Mouse (Mus musculus): ENCODE measurements around the gene Uvrag. TPM values are rescaled to one million over a fixed set of nuclear protein-coding genes. Genes with fewer than 3 reads are reported as not detected.
A peak's percentile ranks its signal among the peaks of the same experiment; 100 is the strongest.

Gene Uvrag
- polyA plus RNA-seq, 1 experiment from 2014 or later: 22.4 TPM

DNA sequence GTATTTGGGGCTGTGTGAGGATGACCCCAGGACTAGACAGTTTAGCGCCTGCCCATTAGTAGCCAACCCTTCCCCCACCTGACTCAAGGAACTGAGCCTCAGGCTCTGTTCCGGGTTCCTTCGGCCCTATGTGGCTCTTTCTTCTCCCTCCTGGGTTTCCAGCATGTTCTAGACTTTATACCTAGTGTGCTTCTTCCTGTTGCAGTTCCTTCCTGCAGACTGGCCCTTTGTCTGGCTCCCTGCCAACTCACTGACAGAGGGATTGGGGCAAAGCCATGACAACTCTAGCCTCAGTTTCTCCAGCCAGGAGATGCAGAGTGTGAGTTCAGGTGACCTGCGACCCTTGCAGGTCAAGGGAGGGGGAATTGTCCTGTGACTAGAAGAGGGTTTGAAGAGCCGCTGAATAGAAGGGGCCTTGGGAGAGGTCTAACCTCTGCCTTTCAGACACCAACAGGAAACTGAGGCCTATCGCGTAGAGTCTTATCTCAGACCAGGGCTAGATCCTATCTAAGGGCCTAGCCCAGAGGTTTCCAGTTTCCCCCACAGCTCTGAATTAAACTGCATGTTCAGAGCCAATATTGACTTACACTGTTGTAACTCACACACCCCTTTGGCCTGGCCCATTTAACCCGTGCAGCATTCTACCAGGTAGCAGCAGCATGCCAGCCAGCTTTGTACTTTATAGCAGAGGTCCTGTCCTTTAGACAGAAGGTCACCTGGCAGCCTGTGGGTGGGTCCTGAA lies 291.9 kb downstream of the Uvrag start:
- H3K4me3 ChIP-seq (ENCODE audit: low read length): no peak overlapping the region
- ATAC-seq (ENCODE audit: low read depth): peak; percentile 34; the same call in 1 of the 2 replicates
- peaks cover 6% of the 10 kb centered on the region; the same call in 1 of the 2 replicates for H3K36me3 ChIP-seq (ENCODE audit: control insufficient read depth, insufficient read depth, low read length)
- no peaks in the 10 kb centered on the region for H3K9me3 ChIP-seq (ENCODE audit: control insufficient read depth, low read length)
- 65% methylated on average over 8 of the region's 8 CpGs for WGBS
- peaks cover 27% of the 10 kb centered on the region for H3K4me1 ChIP-seq (replicated peaks; ENCODE audit: control insufficient read depth, insufficient read depth, low read length)
- no peaks in the 10 kb centered on the region for H3K27me3 ChIP-seq (ENCODE audit: control insufficient read depth, insufficient read depth, low read depth, low read length)
- H3K27ac ChIP-seq (ENCODE audit: low read length): no peak overlapping the region
- H3K9ac ChIP-seq (ENCODE audit: low read length): no peak overlapping the region
- no peak overlapping the region for H3K4me2 ChIP-seq (ENCODE audit: low read depth, low read length)

DNA sequence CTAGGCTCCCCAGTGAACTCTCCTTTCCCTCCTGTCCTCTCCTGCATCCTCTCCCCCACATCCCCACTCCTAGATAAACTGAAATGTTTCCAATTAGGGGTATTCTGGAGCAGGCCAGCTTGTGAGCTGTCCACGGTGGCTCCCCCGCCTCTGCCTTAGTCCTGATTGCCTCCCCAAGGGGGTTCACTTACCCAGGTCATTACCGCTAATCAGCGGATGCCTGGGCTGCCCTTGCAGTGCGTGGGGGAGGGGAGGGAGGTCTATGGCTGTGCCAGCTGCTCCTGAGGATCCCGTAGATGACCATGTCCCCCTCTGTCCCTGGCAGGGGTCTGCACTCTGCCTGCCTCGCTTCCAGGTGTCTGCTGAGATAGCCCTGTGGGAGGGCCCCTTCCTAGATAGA lies 297.3 kb downstream of the Uvrag start:
- no peak for ATAC-seq (ENCODE audit: low read depth)
- WGBS: 50% methylated on average over 7 of the region's 7 CpGs
- H3K9me3 ChIP-seq (ENCODE audit: control insufficient read depth, low read length): no peaks in the 10 kb centered on the region
- H3K4me3 ChIP-seq (ENCODE audit: low read length): no peak overlapping the region
- H3K27me3 ChIP-seq (ENCODE audit: control insufficient read depth, insufficient read depth, low read depth, low read length): peaks cover 6% of the 10 kb centered on the region
- H3K4me1 ChIP-seq (replicated peaks; ENCODE audit: control insufficient read depth, insufficient read depth, low read length): peaks cover 25% of the 10 kb centered on the region
- H3K36me3 ChIP-seq (ENCODE audit: control insufficient read depth, insufficient read depth, low read length): no peaks in the 10 kb centered on the region; the same call in 1 of the 2 replicates
- no peak overlapping the region for H3K27ac ChIP-seq (ENCODE audit: low read length)
- no peak overlapping the region for H3K4me2 ChIP-seq (ENCODE audit: low read depth, low read length)
- H3K9ac ChIP-seq (ENCODE audit: low read length): no peak overlapping the region

- no peaks in the 10 kb centered on the region for H3K9me3 ChIP-seq (ENCODE audit: control insufficient read depth, low read length)
- no peak overlapping the region for H3K9ac ChIP-seq (ENCODE audit: low read length)
- peaks cover 30% of the 10 kb centered on the region for H3K4me1 ChIP-seq (replicated peaks; ENCODE audit: control insufficient read depth, insufficient read depth, low read length)
- H3K36me3 ChIP-seq (ENCODE audit: control insufficient read depth, insufficient read depth, low read length): no peaks in the 10 kb centered on the region; the same call in 1 of the 2 replicates
- H3K4me3 ChIP-seq (ENCODE audit: low read length): no peak overlapping the region
- H3K4me2 ChIP-seq (ENCODE audit: low read depth, low read length): no peak overlapping the region
- WGBS: 80% methylated on average over 3 of the region's 3 CpGs
- peaks cover 6% of the 10 kb centered on the region for H3K27me3 ChIP-seq (ENCODE audit: control insufficient read depth, insufficient read depth, low read depth, low read length)
- no peak overlapping the region for H3K27ac ChIP-seq (ENCODE audit: low read length)
- no peak for ATAC-seq (ENCODE audit: low read depth)
These were observed 297.9 kb downstream of the Uvrag start for GRCm38 (mm10) chr7:98842997-98843396.

GRCm38 (mm10) chr7:98841802-98842201 lies 299.1 kb downstream of the Uvrag start:
- H3K4me3 ChIP-seq (ENCODE audit: low read length): no peak overlapping the region
- H3K27ac ChIP-seq (ENCODE audit: low read length): peak overlapping the region; percentile 28; the same call in 1 of the 2 replicates
- H3K36me3 ChIP-seq (ENCODE audit: control insufficient read depth, insufficient read depth, low read length): no peaks in the 10 kb centered on the region; the same call in 1 of the 2 replicates
- H3K9ac ChIP-seq (ENCODE audit: low read length): no peak overlapping the region
- ATAC-seq (ENCODE audit: low read depth): peak; percentile 41
- no peak overlapping the region for H3K4me2 ChIP-seq (ENCODE audit: low read depth, low read length)
- H3K27me3 ChIP-seq (ENCODE audit: control insufficient read depth, insufficient read depth, low read depth, low read length): peaks cover 8% of the 10 kb centered on the region
- no peaks in the 10 kb centered on the region for H3K9me3 ChIP-seq (ENCODE audit: control insufficient read depth, low read length)
- peaks cover 36% of the 10 kb centered on the region for H3K4me1 ChIP-seq (replicated peaks; ENCODE audit: control insufficient read depth, insufficient read depth, low read length)
- WGBS: 31% methylated on average over 3 of the region's 3 CpGs

DNA sequence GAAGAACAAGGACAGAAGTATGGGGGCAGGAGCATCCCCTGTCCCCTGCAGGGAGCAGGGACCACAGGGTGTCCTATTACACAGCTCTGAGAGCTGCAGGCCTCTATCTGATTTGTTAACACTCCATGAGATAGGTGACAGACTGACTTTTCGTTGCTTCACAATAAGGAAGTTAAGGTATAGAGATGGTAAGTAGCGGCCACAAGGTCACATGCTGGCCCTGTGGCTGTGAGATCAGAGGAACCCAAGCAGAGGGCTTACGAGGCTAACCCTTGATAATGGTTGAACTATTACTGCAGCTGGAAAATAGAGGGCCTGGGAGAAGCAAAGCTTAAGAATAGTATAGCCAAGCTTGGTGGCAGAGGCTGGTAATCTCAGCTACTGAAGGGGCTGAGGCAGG lies 300.2 kb downstream of the Uvrag start:
- Histone ChIP-seq H3K4me1 (replicated peaks; ENCODE audit: control insufficient read depth, insufficient read depth, low read length) (peaks cover 36% of the 10 kb centered on the region), H3K9me3 (ENCODE audit: control insufficient read depth, low read length) (no peaks in the 10 kb centered on the region), H3K27ac (ENCODE audit: low read length) (no peak overlapping the region), H3K36me3 (ENCODE audit: control insufficient read depth, insufficient read depth, low read length) (no peaks in the 10 kb centered on the region), H3K27me3 (ENCODE audit: control insufficient read depth, insufficient read depth, low read depth, low read length) (peaks cover 11% of the 10 kb centered on the region), H3K4me2 (ENCODE audit: low read depth, low read length) (no peak overlapping the region), H3K4me3 (ENCODE audit: low read length) (no peak overlapping the region), H3K9ac (ENCODE audit: low read length) (no peak overlapping the region)
- no peak for ATAC-seq (ENCODE audit: low read depth)
- 64% methylated on average over 3 of the region's 3 CpGs for WGBS

DNA sequence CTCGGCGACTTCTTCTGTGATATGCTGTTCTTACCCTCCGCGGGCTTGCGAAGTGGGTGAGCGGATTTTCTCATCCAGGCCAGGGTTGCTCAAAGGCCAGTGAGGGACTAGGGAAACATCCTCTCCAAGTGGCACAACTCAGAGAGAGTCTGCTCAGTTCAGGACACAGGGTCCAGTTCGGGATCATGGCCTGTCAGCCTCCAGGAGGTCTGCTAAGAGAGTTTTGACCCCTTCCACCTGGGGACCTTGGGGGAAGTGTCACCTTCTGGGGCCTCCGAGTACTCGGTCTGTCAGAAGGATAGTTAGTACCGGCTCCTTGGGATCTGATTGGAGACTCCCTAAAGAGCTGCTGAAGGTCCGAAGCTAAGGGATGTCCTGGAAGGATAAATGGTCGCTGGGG lies 301.6 kb downstream of the Uvrag start:
- Histone ChIP-seq H3K27ac (ENCODE audit: low read length) (no peak overlapping the region), H3K36me3 (ENCODE audit: control insufficient read depth, insufficient read depth, low read length) (no peaks in the 10 kb centered on the region), H3K4me3 (ENCODE audit: low read length) (peak overlapping the region; percentile 55), H3K9me3 (ENCODE audit: control insufficient read depth, low read length) (no peaks in the 10 kb centered on the region), H3K4me1 (replicated peaks; ENCODE audit: control insufficient read depth, insufficient read depth, low read length) (peaks cover 42% of the 10 kb centered on the region), H3K4me2 (ENCODE audit: low read depth, low read length) (peak overlapping the region; percentile 90), H3K27me3 (ENCODE audit: control insufficient read depth, insufficient read depth, low read depth, low read length) (peaks cover 16% of the 10 kb centered on the region), H3K9ac (ENCODE audit: low read length) (peak overlapping the region; percentile 66)
- WGBS: 8% methylated on average over 12 of the region's 12 CpGs
- ATAC-seq (ENCODE audit: low read depth): no peak

DNA sequence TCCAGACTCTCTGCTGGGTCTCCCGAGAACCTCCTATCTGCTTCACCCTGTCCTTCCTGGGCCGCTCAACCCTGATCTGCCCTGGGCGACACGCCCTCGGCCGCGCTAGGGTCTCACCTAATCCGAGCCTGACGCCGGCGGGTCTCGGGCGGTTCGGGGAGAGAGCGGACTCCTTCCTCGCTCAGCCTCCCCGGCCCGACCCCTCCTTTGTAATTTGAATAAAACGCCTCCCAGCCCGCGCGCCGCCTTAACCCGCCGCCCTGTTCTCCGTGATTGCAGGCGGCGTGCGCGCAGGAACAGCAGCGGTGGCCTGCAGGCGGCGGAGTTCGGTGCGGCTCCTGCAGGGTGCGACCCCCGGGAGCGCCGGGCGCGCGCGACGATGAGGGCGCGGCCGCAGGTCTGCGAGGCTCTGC lies 302.2 kb downstream of the Uvrag start:
- Histone ChIP-seq H3K9ac (ENCODE audit: low read length) (peak overlapping the region; percentile 66), H3K4me1 (replicated peaks; ENCODE audit: control insufficient read depth, insufficient read depth, low read length) (peaks cover 42% of the 10 kb centered on the region), H3K4me3 (ENCODE audit: low read length) (peak overlapping the region; percentile 55), H3K4me2 (ENCODE audit: low read depth, low read length) (peak overlapping the region; percentile 90), H3K36me3 (ENCODE audit: control insufficient read depth, insufficient read depth, low read length) (no peaks in the 10 kb centered on the region), H3K9me3 (ENCODE audit: control insufficient read depth, low read length) (no peaks in the 10 kb centered on the region), H3K27me3 (ENCODE audit: control insufficient read depth, insufficient read depth, low read depth, low read length) (peaks cover 16% of the 10 kb centered on the region), H3K27ac (ENCODE audit: low read length) (no peak overlapping the region)
- peak; percentile 37 for ATAC-seq (ENCODE audit: low read depth)
- WGBS: under 1% methylated on average over 48 of the region's 48 CpGs

- Histone ChIP-seq H3K36me3 (ENCODE audit: control insufficient read depth, insufficient read depth, low read length) (no peaks in the 10 kb centered on the region), H3K27me3 (ENCODE audit: control insufficient read depth, insufficient read depth, low read depth, low read length) (peaks cover 21% of the 10 kb centered on the region), H3K27ac (ENCODE audit: low read length) (peak overlapping the region; percentile 23; the same call in 1 of the 2 replicates), H3K4me3 (ENCODE audit: low read length) (peak overlapping the region; percentile 55), H3K9ac (ENCODE audit: low read length) (peak overlapping the region; percentile 66), H3K9me3 (ENCODE audit: control insufficient read depth, low read length) (no peaks in the 10 kb centered on the region), H3K4me2 (ENCODE audit: low read depth, low read length) (peak overlapping the region; percentile 90), H3K4me1 (replicated peaks; ENCODE audit: control insufficient read depth, insufficient read depth, low read length) (peaks cover 40% of the 10 kb centered on the region)
- peak; percentile 78 for ATAC-seq (ENCODE audit: low read depth)
- WGBS: under 1% methylated on average over 17 of the region's 17 CpGs
These were observed 303.0 kb downstream of the Uvrag start for GRCm38 (mm10) chr7:98837901-98838300.

GRCm38 (mm10) chr7:98836646-98837045 lies 304.3 kb downstream of the Uvrag start:
- Histone ChIP-seq H3K36me3 (ENCODE audit: control insufficient read depth, insufficient read depth, low read length) (no peaks in the 10 kb centered on the region), H3K27me3 (ENCODE audit: control insufficient read depth, insufficient read depth, low read depth, low read length) (peaks cover 24% of the 10 kb centered on the region), H3K4me1 (replicated peaks; ENCODE audit: control insufficient read depth, insufficient read depth, low read length) (peaks cover 31% of the 10 kb centered on the region), H3K4me3 (ENCODE audit: low read length) (peak overlapping the region; percentile 69), H3K4me2 (ENCODE audit: low read depth, low read length) (peak overlapping the region; percentile 90), H3K9ac (ENCODE audit: low read length) (peak overlapping the region; percentile 77; the same call in 1 of the 2 replicates), H3K27ac (ENCODE audit: low read length) (no peak overlapping the region), H3K9me3 (ENCODE audit: control insufficient read depth, low read length) (no peaks in the 10 kb centered on the region)
- no peak for ATAC-seq (ENCODE audit: low read depth)
- WGBS: 1% methylated on average over 23 of the region's 23 CpGs

Measured in lung, embryonic 16.5 days (tissue).